Mouse (Mus musculus) telencephalon, adult 2 months (tissue): ENCODE results near the gene Tcf7l1.
A peak's percentile ranks its signal among the peaks of the same experiment; 100 is the strongest.

ENCODE experiments used
- DNase-seq: peaks from one replicate; pipeline ENCODE4 v3.0.0-alpha.2; 2011; ENCODE audit warnings: low read depth, low spot score

Gene Tcf7l1

DNA sequence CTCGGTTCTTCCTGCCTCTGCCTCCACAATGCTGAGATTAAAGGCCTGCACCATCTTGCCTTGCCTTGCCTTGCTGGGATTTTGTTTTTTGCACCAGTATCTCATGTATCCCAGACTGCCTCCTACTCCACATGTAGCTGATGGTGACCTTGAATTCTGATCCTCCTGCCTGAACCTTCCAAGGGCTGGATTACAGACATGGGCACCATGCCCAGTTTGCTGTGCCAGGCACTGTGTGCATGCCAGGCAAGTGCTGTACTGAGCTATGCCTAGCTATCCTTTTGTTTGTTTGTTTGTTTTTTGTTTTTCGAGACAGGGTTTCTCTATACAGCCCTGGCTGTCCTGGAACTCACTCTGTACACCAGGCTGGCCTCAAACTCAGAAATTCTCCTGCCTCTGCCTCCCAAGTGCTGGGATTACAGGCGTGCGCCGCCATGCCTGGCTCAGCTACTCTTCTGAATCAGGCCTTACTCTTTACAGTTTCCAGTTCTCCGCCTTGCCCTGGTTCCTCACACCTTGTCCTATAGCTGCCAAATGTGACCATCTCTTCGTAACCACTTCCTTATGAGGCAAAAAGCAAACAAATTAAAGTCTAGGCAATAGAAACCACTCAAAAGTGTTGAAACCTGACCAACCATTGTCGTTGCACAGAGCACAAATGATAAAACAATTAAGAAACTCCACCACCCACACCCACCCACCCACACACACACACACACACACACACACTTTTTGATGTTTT, 165.2 kb downstream of the Tcf7l1 start:
- DNase-seq, result no peak

DNA sequence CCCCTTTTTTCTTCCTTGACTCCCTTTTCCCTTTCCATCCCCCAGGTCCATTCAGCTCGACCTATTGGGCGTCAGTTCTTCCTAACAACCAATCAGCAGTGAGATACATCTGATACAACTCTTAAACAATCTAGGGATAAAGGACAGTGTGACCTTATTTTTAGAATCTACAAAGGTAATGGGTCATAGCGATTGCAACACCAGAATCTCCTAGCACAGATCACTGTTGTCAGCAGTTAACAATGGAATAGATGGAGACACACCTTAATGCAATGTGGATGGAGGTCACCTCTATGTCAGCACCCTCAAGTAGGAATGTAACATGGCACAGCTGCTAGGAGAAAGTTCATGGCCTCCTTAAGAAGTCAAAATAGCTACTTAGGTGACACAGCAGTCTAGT, 166.1 kb downstream of the Tcf7l1 start:
- no peak for DNase-seq

DNA sequence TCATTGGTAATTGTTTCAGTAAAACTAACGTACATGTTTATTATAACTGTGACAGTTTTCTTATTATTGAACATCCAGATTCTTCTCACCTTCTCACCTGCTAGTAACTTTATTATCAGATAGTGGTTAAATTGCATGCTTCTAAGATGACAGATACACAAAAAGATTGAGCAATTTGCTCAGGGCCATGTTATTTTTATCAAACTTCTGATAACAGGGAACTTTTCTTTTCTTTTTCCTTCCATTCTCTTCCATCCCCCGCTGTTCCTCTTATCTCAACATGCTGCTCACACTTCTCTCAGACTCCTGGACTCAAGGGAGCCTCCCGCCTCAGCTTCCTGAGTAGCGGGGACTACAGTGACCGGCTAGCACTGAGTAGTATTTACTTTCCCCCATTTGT, 168.1 kb downstream of the Tcf7l1 start:
- DNase-seq, result no peak

DNA sequence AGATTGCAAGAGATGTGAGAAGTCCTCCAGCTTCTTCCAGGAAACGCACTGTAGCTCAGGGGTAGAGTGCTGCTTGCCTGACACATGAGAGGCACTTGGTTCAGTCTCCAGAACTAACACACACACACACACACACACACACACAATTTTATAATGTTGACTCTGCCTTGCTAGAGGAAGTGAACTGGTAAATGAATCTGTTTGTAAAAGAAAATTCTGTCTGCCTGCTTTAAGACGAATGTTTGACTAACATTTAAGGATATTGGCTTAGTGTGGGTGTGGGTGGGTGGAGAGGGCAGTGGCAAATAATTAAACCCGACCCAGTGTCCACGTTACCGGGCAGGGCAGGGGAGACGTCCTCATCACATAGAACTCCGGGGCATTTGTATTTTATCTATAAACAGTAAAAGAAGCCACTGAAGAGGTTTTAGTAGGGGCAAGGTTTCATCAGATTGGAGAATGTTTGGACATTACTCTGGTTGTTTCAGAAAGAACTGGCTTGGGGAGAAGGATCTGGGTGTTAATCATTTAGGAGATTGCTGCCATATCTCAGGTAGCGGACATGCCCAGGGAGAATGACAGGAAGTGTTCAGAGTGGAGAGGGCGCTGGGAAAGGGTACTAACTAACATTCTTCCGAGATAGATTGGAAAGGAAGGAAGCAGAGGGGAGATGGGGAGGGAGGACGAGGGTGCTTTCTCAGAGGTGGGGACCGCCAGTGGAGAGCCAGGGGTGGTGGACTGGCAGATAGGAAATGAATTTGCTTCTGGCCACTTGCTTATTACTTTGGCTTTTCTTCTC, 169.1 kb downstream of the Tcf7l1 start:
- no peak for DNase-seq

DNA sequence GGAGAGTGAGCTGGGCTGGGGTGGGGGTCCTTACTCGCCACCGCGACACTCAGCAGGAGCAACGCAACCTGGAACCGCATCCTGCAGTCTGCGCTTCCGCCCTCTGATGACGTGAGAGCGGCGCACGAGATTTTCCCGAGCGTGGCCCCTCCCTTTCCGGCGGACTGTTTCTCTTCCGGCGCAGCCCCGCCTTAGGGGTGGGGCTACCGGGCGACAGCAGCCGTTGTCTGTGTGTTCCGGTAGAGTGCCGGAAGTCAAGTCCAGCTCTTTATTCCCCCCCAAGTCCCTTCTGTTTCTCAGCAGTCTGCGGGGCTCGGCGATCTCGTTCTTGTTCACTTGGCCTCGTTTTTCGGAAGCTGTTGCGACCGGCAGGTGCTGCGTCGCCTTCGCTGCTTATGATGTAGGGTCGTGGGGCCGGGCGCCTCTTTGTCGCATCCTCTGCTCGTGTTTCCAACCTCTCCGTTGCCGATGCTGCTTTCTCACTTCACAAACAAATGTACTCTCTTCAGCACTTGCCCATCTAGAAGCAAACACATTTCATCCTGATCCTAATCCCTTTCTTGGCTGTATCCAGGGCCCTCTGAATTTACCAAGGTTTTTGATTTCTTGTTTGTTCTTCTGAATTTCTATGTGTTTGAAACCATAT, 172.3 kb downstream of the Tcf7l1 start, which contains the start of gene Tgoln1:
TSS of gene Tgoln1 (minus strand) at position 358 of the 646 bp plus-strand sequence.
- DNase-seq, result peak; percentile 93

DNA sequence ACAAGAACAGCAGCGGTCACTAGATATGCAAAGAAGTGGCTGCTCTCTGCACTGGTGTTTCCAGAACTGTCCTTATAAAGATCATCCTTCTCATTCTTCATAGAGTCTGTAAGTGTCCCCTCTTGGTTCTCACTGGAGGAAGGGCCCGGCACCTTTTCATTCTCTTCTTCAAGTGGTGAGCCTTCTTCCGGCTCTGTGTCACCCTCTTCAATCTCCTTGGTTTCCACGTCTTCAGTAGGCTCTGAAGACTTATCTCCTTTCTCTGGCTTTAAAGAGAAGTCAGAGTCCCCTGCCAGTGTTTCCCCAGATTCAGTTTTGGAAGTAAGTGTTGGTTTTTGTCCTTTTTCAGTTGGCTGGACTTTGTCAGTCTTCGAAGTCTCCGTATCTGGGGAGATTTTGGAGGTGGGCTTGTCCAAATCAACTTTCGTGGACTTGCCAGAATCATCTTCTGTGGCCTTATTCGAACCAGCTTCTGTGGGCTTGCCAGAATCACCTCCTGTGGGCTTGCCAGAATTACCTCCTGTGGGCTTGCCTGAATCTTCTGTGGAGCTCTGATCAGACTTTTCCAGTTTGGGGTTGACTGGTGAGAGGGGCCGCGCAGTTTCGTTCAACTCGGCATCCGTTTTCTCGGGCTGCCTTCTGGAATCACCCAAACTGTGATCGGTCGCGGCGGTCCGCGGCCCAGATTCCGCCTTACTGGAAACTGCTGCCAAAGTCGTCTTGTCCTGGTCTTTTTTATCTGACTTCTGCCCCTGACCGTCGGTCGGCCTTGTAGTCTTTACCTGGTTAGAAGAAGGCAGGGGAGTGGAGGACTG, 173.3 kb downstream of the Tcf7l1 start:
- DNase-seq, result no peak

DNA sequence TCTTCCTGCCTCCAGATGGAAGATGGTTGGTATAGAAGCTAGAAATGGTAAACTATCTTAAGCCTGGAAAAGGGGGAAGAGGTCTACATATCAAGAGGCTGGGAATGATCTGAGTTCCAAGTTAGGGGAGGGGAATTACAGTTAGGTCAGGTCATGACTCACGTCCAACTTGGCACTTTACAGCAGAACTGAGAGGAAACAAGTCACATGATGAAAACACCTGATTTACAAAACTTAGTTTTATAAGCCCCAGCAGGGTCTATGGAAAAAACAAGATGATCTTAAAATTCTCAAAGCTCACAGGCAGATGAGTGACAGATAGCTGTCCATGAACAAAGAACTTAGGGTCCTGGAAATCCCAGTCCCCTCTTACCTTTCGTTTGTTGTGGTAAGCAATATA, 173.9 kb downstream of the Tcf7l1 start:
- DNase-seq, result no peak

DNA sequence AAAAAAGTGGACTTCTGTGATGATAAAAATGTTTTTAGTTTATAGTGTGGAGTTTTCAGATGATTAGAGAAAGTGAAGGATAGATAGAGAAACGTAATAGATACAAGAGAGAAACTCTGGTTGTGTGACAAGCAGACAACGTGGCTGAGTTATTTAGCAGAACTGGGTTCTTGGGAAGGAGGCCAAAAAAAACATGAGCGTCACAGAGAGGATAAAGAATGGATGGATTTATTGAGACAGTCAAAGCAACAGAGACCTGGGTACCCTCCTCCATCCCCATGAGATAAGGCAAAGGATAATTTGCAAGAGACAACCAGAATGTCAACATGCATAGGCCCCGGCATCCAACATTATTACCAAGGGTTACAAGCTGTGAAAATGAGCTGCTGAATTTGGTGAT, 178.8 kb downstream of the Tcf7l1 start:
- DNase-seq, result no peak

DNA sequence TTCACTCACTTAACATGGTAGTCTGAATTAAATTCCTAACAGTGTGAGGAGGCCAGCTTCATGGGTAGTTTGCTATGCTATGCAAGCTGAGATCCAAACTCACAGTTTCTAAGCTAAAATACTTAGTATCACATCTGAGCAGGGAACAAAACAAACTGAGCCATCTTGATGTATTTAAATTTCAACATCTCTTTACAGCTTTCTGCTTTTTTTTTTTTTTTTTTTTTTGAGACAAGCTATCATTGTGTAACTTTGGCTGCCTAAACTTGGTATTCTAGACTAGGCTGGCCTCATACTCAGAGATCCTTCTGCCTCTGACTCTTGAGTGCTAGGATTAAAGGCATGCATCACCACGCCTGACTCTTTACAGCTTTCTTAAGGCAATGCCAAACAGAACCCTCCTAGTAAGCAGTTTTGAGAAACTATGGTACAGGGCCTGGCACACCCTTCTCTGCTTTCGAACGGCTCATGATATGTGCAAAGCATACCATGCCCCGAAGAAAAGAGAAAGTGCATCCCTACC, 180.3 kb downstream of the Tcf7l1 start:
- no peak for DNase-seq

DNA sequence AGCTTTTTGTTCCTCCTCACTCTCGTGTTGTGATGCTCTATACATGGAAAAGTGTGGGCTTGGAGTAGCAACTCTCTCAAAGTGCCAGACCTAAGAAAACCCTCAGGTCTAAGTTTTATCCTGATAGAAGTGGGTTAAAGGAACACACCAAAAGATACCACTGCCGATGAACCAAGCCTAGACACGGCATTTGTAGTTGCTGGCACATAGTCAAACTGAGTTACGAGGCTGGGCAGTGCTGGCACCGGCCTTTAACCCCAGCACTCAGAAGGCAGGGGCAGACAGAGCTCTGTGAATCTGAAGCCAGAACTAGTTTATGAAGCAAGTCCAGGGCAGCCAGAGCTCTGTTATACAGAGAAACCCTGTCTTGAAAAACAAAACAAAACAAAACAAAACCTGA, 181.4 kb downstream of the Tcf7l1 start:
- DNase-seq, result no peak

DNA sequence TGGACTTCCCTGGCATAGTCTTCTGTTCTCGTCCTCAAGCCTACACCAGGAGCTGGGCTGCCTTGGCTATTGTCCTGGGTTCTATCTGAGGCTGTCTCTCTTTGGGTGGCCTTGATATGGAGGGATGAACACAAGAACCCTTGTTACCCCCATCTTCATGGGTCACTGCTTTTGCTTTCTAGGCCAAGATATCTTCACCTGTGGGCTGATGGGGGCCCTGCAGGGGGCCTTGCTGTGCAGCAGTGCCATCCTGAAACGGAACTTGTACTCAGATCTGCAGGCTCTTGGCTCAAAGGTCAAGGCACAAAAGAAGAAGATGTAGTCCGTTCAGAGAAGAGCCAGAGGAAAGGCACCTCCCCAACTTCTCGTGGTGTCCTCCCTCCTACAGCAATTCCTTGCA, 182.0 kb downstream of the Tcf7l1 start:
- DNase-seq, result no peak

DNA sequence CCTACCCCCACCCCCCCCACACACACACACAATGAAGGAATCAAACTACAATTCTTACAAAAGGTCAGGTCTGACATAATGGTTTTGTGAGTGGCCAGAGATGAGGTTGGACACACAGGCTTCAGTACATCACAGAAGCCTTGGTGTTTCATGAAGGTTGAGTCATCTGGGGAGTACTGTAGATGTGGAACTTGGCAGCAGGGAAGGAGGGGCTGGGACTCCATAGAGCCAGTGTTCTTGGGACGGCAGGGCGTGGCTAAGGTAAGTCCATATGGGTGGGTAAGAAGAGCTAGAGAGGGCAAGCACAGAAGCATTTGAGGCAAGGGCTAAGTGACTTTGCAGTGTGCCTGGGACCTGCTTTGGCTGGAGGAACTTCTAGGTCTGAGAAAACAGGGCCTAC, 185.0 kb downstream of the Tcf7l1 start:
- DNase-seq, result no peak

DNA sequence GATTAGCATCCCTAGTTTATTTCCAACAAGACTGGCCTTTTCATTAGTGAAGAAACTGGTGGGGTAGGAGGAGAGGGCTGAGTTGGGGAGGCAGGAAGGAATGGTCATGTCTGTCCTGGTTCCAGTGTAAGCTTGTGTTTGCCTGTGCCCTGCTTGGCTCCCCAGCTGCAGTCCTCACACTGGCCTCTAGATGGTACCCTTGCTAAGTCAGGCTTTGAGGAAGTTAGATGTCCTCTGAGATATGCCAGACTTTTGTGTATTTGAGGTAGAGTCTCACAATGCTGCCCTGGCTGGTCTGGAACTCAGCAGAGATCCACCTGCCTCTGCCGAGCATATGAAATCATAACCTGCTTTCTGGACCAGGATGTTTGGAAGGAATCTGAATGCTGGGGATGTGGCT, 187.3 kb downstream of the Tcf7l1 start:
- DNase-seq, result peak; percentile 26

DNA sequence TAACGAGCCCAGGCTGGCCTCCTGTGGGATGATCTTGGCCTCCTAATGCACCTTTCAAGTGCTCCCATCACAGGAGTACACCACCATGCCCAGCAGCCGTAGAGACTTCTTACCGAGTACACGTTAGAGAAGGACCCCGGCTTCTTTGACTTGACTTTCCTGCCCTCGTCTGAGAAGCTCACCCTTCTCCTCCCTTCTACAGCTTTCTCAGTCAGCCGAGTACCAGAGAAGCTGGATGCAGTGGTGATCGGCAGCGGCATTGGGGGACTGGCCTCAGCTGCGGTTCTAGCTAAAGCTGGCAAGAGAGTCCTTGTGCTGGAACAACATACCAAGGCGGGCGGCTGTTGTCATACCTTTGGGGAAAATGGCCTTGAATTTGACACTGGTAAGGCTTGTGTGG, 188.3 kb downstream of the Tcf7l1 start:
- no peak for DNase-seq

DNA sequence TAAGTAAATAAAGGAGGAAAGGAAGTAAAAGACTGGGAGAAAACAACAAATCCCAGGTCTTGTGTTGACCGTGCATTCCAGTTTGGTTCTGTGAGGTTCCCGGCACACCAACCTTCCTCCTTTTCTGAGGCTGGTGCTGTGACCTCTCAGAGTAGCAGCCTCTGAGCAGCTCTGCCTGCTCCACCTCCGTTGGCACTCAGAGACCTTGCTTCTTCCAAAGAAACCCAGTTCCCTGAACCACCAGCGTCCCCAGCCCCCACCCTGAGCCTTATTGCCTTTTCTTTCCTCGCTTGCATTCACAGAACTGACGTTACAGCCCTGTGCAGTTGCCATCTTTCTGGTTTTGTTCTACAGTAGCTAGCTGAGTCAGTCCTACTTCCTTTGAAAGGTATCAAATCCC, 188.8 kb downstream of the Tcf7l1 start:
- DNase-seq, result no peak

DNA sequence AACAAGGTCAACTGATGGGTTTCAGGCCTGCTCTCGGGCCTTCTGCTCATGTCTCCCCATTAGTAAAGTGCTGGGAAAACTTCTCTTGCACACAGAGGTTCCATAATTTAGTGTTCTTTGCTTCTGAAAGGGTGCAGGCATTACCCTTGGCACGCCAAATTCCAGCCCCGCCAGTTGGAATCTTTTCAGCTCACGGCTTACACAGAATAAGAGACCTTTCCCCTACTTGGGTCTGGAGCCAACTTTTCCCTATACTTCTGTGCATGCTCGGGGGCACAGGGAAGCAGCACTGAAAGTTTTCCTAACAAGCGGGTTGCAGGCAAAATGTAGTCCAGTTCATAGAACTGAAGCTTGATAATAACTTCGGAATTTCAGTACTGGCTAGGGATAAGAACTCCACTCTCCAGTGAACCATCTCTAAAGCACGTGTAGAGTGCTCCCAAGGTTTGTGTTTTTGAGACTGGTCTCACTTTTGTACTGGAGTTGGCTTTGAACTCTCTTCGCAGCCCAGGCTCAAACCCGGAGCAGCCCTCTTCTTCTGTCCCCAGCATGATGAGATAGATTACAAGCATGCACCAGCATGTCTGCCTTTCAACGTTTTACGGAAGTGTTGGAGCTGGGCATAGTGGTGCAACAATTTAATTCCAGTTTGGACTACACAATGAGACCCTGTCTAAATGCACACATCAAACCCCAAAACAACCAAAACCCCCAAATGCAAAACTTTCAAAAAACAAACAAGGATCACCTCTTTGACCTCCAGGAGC, 190.1 kb downstream of the Tcf7l1 start:
- no peak for DNase-seq

DNA sequence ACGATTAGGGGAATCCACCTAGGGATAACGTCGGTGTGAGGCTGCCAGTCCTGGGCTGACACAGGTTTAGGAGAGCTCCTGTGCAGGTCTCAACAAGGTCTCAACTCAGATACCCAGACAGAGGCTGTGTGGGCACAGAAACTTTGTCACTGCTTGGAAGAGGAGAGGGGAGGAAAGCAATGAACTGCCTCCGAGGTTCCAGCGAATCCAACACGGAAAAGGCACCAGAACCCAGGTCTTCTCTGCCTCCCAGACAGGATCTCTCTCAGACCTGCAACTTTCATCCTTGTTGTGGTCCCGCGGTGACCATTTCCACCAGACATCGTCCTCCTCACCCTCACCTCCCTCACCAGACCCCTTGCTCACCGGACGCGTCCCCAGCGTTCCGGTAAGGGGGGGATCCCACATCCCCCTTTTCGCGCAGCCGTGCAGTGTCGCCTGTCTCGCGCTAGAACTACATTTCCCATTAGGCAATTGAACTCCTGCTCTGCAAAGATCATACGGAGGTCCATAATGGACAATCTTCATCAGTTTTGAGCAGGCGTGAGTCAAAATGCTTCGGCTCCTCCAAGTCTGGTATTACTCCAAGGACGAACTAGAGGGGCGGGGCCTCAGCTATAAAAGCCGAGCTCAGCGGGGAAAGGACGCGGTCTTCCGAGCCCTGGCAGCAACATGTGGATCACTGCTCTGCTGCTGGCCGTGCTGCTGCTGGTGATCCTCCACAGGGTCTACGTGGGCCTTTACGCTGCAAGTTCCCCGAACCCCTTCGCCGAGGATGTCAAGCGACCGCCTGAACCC, 190.9 kb downstream of the Tcf7l1 start, which contains the start of the genes Elmod3 and Retsat:
TSS of gene Elmod3 (minus strand) at position 458 of the 798 bp plus-strand sequence.
TSS of gene Retsat (plus strand) at position 520 of the 798 bp plus-strand sequence.
- DNase-seq, result peak; percentile 98

DNA sequence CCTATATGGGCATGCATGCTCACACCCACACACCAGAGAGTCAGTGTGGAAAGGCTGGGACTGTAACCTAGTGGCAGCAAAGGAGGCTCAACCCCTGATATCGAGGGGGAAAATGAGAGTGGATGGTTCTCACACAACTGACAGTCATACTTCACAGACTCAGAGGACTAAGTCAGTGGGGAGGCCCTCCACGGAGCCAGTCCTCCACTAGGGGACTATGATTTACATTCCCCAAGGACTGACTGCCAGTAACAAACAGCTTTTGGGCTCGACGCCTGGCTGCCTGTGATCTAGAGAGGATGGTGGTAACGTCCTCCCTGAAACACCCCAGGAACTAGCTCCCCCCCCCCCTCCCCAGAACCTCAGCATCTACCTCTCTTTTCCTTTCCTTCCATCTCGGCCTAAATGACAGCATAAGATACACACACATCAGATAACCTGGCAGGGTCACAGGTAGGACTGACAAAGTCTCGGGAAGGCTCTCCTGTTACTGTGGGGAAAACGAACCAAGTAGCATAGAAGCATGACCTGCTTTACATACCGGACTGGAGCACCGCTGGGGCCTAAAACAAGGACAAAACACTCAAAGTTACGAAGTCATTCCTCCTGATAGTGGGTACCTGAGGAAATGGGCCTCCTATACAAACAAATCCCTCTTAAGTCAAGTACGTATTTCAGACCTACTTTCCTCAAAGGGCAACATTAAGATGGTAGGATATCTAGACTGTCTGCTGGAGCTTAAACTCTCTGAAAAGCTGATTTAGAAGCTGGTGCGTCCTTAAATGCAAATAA, 191.8 kb downstream of the Tcf7l1 start:
- DNase-seq, result peak; percentile 4

DNA sequence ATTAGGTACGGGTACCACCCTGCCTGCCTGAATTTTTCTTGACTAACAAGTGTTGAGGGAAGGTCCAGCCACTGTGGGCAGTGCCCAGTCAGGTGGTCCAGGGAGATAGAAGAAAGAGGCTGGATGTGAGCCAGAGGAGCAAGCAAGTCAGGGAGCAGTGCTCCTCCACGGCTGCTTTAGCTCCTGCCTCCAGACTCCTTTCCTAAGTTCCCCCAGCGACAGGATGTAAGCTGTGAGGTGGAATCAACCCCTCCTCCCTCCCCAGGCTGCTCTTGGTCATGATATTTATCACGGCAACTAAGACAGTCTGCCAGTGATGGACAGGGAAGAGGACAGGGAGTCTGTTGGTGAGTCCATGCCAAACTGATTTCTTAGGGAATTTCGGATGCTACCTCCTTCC, 195.1 kb downstream of the Tcf7l1 start:
- DNase-seq, result no peak
